Mouse (Mus musculus): ENCODE measurements around the gene Nckap5. TPM values are rescaled to one million over a fixed set of nuclear protein-coding genes. Genes with fewer than 3 reads are reported as not detected.
"Not testable (repeated sequence)": the region's sequence is repeated elsewhere in the genome, so short reads cannot be mapped to it uniquely, and the experiment has no call there.

Gene Nckap5
- total RNA-seq, 2 experiments from 2014 or later = 9.6 to 13.1 TPM

- intact Hi-C loops (cut with DNase I) = no loop called here
Measured at GRCm38 (mm10) chr1:126129129-126129528, 701.5 kb downstream of the Nckap5 start.

GRCm38 (mm10) chr1:126123111-126123510 lies 707.5 kb downstream of the Nckap5 start:
- intact Hi-C loops (cut with DNase I) = no loop called here
- peak in 1 of 2 experiments; percentile 7 for DNase-seq

More at GRCm38 (mm10) chr1:126129129-126129528, 701.5 kb downstream of the Nckap5 start:
- no peak for DNase-seq

DNA sequence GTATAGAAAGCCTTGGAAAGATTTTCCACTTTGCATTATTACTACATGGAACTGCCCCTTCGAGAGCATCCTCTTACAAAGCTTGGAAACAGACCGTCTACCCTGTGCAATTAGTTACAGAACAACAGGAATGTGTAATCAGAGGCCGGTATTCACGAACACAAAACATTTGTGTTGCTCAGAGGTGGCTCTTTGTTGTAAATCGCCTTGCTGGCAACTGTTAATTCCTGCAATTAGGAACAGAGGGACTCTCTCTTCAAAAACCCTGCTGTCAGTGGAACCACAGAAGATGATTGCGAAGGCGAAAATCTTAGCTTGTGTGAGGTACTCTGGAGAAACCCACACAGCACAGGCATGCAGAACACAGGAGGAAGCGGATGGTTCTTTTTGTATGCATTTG lies 710.1 kb downstream of the Nckap5 start:
- no peak for DNase-seq
- intact Hi-C loops (cut with DNase I) = no loop called here

DNA sequence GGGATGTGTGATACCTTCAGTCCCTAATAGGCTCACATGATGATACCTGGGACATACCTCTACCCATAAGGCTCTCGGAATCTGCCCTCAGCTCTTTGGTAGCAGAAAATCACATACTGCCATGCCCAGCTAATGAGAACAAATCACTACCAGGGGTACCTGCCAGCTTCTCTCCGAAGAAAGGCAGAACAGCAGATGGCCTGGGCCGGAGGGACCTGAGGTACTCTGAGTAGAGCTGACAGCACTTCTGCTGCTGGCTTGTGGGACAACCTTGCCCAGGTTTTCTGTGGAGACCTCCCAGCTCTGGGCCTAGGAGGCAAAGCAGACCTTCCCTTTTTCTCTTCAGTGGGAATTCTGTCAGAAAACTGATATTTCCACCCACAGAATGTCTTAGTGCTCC lies 714.6 kb downstream of the Nckap5 start:
- no peak for DNase-seq
- intact Hi-C loops (cut with DNase I) = no loop called here

GRCm38 (mm10) chr1:126105673-126106256 lies 724.8 kb downstream of the Nckap5 start:
- no peak for DNase-seq
- intact Hi-C loops (cut with DNase I) = no loop called here

DNA sequence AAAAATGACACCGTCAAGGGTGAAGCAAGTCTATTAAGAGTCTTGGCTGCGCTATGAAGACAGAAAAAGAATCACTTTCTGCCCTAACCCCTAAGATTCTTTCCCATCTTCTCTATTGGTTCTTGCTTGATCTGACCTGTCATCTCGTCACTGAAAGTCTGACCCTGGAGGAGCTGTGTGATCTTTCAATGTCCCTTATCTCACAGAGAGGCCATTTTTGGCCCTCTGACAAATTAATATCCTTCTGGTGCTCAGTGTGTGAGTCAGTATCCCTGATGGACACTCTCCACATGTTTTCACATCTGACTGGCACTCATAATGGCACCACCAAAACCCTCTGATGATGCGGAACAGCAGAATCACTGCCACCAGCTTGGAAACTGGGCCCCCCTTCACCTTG lies 736.3 kb downstream of the Nckap5 start:
- no peak for DNase-seq

DNA sequence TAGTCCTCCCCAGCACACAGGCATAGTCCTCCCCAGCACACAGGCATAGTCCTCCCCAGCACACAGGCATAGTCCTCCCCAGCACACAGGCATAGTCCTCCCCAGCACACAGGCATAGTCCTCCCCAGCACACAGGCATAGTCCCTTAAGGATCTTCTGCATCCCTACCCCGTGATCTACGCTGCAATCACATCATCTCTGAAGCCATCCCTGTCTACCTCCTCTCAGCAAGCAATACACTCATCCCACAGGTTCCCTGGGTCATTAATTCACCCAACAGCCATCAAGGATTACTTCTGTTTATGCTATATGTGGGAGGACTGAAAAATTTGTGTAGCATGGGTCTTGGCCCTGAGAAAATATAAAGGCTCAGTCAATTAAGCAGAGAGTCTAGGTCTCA lies 738.6 kb downstream of the Nckap5 start:
- DNase-seq; intact Hi-C loops (cut with DNase I): not testable (repeated sequence)

More for the DNA sequence above, 736.3 kb downstream of the Nckap5 start:
- intact Hi-C loops (cut with DNase I) = no loop called here

DNA sequence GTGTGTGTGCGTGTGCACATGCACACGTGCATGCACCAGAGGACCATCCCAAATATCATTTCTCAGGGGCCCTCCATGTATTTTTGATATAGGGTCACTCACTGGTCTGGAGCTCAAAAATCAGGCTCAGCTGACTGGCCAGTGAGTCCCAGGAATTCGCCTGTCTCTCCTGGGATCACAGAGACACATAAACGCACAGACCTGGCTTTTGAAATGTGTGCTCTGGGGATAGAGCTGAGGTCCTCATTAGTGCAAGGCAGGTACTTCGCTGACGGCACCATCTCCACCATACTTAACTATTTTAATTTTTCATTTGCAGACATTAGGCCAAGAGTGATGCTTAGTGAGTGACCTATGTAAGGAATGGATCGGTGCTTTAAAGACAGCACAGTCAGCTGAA lies 743.4 kb downstream of the Nckap5 start:
- intact Hi-C loops (cut with DNase I) = no loop called here
- DNase-seq = no peak

- DNase-seq = no peak
- intact Hi-C loops (cut with DNase I) = no loop called here
Measured at GRCm38 (mm10) chr1:126076312-126076711, 754.3 kb downstream of the Nckap5 start.

DNA sequence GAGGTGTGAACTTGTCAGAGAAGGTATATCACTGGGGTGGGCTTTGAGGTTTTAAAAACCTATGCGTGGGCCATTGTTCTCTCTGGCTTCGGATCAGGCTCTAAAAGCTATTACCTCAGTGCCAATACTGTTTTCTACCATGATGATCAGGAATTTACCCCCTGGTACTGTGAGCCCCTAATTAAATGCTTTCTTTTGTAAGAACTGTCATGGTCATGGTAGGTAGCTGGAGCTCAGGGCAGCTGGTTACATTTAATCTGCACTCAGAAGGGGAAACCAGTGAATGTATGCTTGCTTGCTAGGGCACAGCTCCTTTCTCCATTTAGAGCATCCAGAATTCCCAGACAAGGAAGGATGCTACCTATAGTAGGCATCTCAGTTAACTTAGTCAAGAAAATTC lies 759.7 kb downstream of the Nckap5 start:
- intact Hi-C loops (cut with DNase I) = no loop called here
- DNase-seq = no peak

- intact Hi-C loops (cut with DNase I) = no loop called here
- DNase-seq = peak in 1 of 2 experiments; percentile 7
Measured at GRCm38 (mm10) chr1:126051491-126051890, 779.1 kb downstream of the Nckap5 start.

DNA sequence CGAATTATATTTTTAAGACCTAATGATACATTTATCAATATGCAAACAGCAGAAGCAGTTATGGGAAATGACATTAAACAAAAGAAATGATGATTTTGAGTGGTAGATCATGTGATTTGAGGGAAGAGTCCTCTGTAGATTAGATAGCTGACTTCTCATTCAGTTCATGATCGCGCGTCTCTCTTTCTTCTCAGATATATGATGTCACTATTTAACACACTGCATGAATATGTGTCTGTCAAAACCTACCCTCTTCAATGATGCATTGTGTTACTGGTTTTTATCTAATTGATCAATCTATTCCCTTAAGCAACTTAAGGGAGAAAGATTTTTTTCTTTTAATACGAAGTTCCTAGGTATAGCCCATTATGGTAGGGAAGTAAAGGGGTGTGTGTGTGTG lies 787.7 kb downstream of the Nckap5 start:
- DNase-seq = no peak
- intact Hi-C loops (cut with DNase I) = no loop called here

DNA sequence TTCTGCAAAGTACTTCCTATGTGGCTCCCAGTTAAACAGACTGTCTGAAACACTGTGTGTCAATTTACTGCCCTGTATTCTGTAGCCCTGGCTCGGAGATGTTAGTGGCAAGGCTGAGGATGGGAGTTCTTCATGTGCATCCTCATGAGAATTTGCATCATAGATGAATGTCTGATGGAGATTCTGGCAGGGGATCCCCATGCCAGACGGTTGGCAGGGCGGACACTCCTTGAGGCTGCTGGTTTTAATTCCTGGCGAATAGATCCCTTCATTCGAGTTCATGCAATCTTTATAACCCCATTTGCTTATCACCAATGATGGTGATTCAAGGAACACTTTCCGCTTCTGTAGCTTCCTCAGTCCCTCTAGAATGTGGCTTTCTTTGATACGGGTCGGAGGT lies 803.1 kb downstream of the Nckap5 start:
- intact Hi-C loops (cut with DNase I) = no loop called here
- no peak for DNase-seq

DNA sequence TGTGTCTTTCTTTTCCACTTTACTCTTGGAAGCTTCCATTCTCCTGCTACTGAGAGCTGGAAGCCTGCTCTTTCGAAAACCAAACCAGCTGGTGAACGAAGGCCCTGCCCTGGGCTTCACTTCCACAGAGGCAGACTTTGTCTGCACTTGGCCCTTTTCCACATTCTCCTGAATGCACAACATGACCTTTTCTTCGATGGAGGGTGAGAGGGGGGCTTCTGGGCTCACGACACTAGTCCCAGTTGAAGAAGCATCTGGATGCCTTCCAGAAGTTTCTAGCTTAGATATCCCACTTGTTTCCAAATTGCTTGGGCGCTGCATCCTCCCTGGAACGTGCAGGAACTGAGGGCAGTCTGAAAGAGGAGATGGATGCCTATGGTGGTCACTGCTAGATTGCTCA lies 806.1 kb downstream of the Nckap5 start:
- DNase-seq = peak in 1 of 2 experiments; percentile 3
- intact Hi-C loops (cut with DNase I) = no loop called here

DNA sequence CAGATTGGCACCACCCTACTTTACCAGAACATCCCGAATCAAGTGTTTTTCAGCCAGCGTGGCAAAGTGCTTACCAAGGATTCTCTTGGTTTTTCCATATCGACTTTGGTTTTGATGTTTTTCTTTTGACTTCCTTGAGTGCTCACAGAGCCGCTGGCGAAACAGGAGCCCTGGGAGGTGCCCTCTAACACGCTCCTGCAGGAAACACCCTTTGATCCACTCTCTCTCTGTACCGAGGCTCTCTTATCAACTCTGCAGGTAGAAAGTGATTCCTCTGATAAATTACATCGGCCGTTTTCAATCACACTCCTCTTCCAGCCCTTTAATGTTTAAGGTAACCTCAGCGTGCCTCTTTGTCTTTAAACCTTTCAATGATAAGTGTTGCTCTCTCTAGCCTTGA lies 807.6 kb downstream of the Nckap5 start:
- no peak for DNase-seq
- intact Hi-C loops (cut with DNase I) = no loop called here

DNA sequence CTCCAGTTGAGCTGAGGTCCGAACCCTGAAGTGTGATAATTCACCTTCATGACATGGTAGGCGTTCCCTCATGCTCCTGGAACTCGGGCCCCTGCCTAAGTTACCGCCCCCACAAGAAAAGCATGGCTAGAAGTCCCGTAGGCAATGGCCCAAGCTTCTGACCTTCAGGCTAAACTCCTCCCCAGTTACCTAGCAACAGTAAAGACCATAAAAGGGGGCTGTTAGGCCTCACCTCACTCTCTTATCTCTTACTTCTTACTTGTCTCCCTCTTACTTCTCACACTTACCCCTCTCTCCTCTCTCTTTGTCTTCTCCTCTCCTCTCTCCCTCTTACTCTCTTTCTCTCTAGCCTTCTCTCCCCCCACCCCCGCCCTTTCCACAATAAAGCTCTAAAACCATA lies 811.9 kb downstream of the Nckap5 start:
- intact Hi-C loops (cut with DNase I); DNase-seq: not testable (repeated sequence)

GRCm38 (mm10) chr1:126011661-126012091 lies 818.9 kb downstream of the Nckap5 start:
- DNase-seq = no peak
- intact Hi-C loops (cut with DNase I) = no loop called here

GRCm38 (mm10) chr1:126007571-126007970 lies 823.0 kb downstream of the Nckap5 start:
- no peak for DNase-seq
- intact Hi-C loops (cut with DNase I) = no loop called here

DNA sequence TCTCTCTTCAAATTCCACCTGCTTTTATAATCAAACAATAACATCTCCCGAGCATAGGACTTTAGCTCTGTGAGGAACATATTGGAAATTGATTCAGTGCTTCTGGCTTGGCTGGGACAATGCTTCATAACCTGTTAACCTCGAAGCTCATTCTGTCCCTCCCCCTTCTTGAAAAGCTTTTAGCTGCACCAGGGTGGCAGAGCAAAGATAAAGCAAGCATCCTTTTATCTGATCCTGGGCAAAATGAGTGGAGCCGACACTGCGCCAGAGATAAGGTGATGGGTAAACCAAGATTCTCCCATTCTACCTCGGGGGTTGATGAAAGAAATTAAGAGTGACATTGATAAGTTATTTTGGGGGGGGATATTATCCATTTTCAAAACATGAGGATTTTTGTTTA lies 824.9 kb downstream of the Nckap5 start:
- intact Hi-C loops (cut with DNase I) = no loop called here
- no peak for DNase-seq

GRCm38 (mm10) chr1:125996540-125996939 lies 834.1 kb downstream of the Nckap5 start:
- DNase-seq = no peak
- intact Hi-C loops (cut with DNase I) = no loop called here

DNA sequence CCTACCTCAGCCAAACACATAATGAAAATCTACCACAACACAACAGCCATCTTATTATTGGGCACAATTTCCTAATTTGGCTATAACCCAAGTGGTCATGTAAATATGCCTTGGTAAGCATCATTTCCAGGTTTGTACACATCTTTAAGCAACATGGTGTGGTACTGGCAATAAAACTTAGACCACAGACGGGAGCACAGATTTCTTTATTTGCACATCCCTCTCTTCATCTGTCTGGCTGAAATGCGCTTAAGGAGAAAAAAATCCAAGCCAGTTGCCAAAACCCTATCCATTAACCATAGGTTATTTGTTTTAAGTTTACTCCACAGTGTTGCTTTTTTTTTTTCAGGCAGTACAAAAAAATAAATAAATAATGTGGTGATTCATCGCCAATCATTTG lies 842.8 kb downstream of the Nckap5 start:
- DNase-seq = no peak
- intact Hi-C loops (cut with DNase I) = no loop called here

DNA sequence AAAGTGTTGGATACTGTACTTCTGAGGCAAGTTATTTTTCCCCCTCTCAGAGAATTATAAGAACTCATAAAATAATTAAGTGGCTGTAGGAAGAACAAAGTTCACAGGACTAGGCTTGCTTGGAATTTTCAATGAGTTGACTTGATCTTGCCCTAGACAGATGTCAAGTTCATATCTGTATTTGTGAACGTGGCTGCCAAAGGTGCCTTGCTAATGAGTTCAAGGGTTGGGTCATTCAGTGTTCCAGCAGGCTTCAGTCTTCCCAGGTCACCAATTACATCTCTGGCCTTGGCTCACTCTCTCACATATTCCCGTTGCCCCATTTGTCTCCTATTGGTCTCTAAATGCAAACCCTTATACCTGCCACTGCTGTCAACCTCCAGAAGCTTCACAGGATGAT lies 846.0 kb downstream of the Nckap5 start:
- intact Hi-C loops (cut with DNase I) = no loop called here
- no peak for DNase-seq

- intact Hi-C loops (cut with DNase I) = no loop called here
- DNase-seq = no peak
Measured at GRCm38 (mm10) chr1:125974649-125975048, 856.0 kb downstream of the Nckap5 start.

Data from heart, postnatal 14 days (tissue).